29 mouse cellular contexts compared by ENCODE assay signal in the genomic region with DNA sequence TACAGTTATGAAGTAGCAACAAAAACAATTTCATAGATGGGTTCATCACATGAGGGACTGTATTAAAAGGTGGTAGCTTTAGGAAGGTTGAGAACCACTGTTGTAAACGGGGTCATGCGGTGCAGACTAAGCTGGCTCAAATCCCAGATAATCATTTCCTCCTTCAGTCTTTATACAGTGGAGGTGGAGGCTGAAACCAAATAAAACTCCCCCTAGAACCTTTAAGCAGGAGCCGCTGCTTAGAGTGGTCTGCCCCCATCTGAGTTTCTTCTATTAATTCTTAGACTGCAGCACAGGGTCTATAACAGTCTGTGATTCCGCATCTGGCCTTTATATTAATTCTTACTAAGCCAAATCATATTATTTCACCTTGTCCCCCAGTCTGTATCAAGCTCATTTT.
DNase-seq lines count a peak whose midpoint lies in the region; ATAC-seq and TF ChIP-seq lines count a peak whose summit lies in the region.
"Had no signal": no experiment of that assay in that cellular context is flagged by ENCODE, and none has a peak within 500 bp of the region (broad histone marks: within the 10 kb centered on the region; RNA-seq: fewer than 3 reads in every experiment).

No protein-coding gene starts in this region.

- no peak for ATAC-seq in kidney, postnatal 0 days (replicated peaks; ENCODE audit: low FRiP score, low read depth)
- ATAC-seq in lung, embryonic 14.5 days (ENCODE audit: insufficient read depth): no peak
- ATAC-seq in lung, postnatal 0 days: no peak
- ATAC-seq in limb, embryonic 13.5 days (ENCODE audit: low FRiP score, low read depth): peak; percentile 81; the same call in 1 of the 2 replicates
- ATAC-seq in limb, embryonic 15.5 days (ENCODE audit: insufficient number of reproducible peaks, low FRiP score, low TSS enrichment, low read depth): peak; percentile 61; the same call in 1 of the 2 replicates
- ATAC-seq: activated CD4-positive, CD25-positive, alpha-beta regulatory T cell, adult 4 months; CD4-positive, CD25-positive, alpha-beta regulatory T cell, adult 4 months; forebrain, embryonic 14.5 days; Patski had no signal

- H3K27ac ChIP-seq in kidney, postnatal 0 days: no peak overlapping the region
- no peak overlapping the region for H3K27ac ChIP-seq in lung, embryonic 14.5 days (ENCODE audit: low read depth)
- H3K27ac ChIP-seq in lung, postnatal 0 days (ENCODE audit: low read length): no peak overlapping the region
- H3K27ac ChIP-seq in limb, embryonic 13.5 days: no peak overlapping the region
- no peak overlapping the region for H3K27ac ChIP-seq in limb, embryonic 15.5 days
- H3K27ac ChIP-seq: embryonic facial prominence, embryonic 13.5 days; embryonic facial prominence, embryonic 15.5 days; forebrain, embryonic 10.5 days; forebrain, embryonic 12.5 days had no signal

- no peaks in the 10 kb centered on the region for H3K27me3 ChIP-seq in kidney, postnatal 0 days (ENCODE audit: insufficient read depth, low read length)
- H3K27me3 ChIP-seq in lung, embryonic 14.5 days (ENCODE audit: insufficient read depth, low read length): no peaks in the 10 kb centered on the region
- no peaks in the 10 kb centered on the region for H3K27me3 ChIP-seq in lung, postnatal 0 days (replicated peaks; ENCODE audit: insufficient read depth, low read length)
- no peaks in the 10 kb centered on the region for H3K27me3 ChIP-seq in limb, embryonic 13.5 days
- H3K27me3 ChIP-seq in limb, embryonic 15.5 days: no peaks in the 10 kb centered on the region
- H3K27me3 ChIP-seq: CH12.LX; embryonic facial prominence, embryonic 13.5 days; embryonic facial prominence, embryonic 15.5 days; forebrain, embryonic 12.5 days; Patski had no signal

- H3K9ac ChIP-seq in kidney, postnatal 0 days (ENCODE audit: low read depth, low read length): no peak overlapping the region
- H3K9ac ChIP-seq in lung, embryonic 14.5 days: no peak overlapping the region
- H3K9ac ChIP-seq in lung, postnatal 0 days (replicated peaks; ENCODE audit: low read depth): no peak overlapping the region
- no peak overlapping the region for H3K9ac ChIP-seq in limb, embryonic 13.5 days
- H3K9ac ChIP-seq in limb, embryonic 15.5 days: no peak overlapping the region
- H3K9ac ChIP-seq: embryonic facial prominence, embryonic 13.5 days; embryonic facial prominence, embryonic 15.5 days; forebrain, embryonic 12.5 days had no signal

- WGBS in kidney, postnatal 0 days: 50% methylated on average over 4 of the region's 4 CpGs
- WGBS in lung, embryonic 14.5 days: 55% methylated on average over 4 of the region's 4 CpGs
- 51% methylated on average over 4 of the region's 4 CpGs for WGBS in lung, postnatal 0 days
- WGBS in limb, embryonic 13.5 days: 21% methylated on average over 4 of the region's 4 CpGs
- WGBS in limb, embryonic 15.5 days: 30% methylated on average over 4 of the region's 4 CpGs

- DNase-seq in kidney, postnatal 0 days (ENCODE audit: low spot score): peak; percentile 33
- no peak for DNase-seq in kidney, postnatal 14 days
- DNase-seq in lung, embryonic 14.5 days: peak; percentile 19
- DNase-seq in lung, postnatal 0 days (ENCODE audit: low spot score): no peak
- no peak for DNase-seq in gastrocnemius, postnatal 4 days (ENCODE audit: low spot score in 2 of 2)
- DNase-seq: adrenal gland, adult 2 months; adrenal gland, postnatal 10 days; adrenal gland, postnatal 25 days; B cell, adult 2 months; cerebellum, adult 11 months; cerebellum, adult 18-20 months; cerebellum, adult 8-10 months; cerebellum, adult 9-11 months; cerebellum, postnatal 14 days; cerebellum, postnatal 36 days; embryo, embryonic 11 days had no signal

- no peaks in the 10 kb centered on the region for H3K36me3 ChIP-seq in kidney, postnatal 0 days (ENCODE audit: insufficient read depth, low read length)
- H3K36me3 ChIP-seq in lung, embryonic 14.5 days (ENCODE audit: insufficient read depth): no peaks in the 10 kb centered on the region
- H3K36me3 ChIP-seq in lung, postnatal 0 days (ENCODE audit: insufficient read depth, low read length): no peaks in the 10 kb centered on the region
- H3K36me3 ChIP-seq in limb, embryonic 13.5 days: no peaks in the 10 kb centered on the region
- no peaks in the 10 kb centered on the region for H3K36me3 ChIP-seq in limb, embryonic 15.5 days
- H3K36me3 ChIP-seq: embryonic facial prominence, embryonic 13.5 days; embryonic facial prominence, embryonic 15.5 days; forebrain, embryonic 10.5 days; forebrain, embryonic 12.5 days; G1E had no signal

- H3K4me3 ChIP-seq in kidney, postnatal 0 days (replicated peaks; ENCODE audit: low read depth, low read length): no peak overlapping the region
- no peak overlapping the region for H3K4me3 ChIP-seq in lung, embryonic 14.5 days (ENCODE audit: low read depth, low read length)
- no peak overlapping the region for H3K4me3 ChIP-seq in lung, postnatal 0 days (ENCODE audit: low read depth, low read length)
- no peak overlapping the region for H3K4me3 ChIP-seq in limb, embryonic 13.5 days
- H3K4me3 ChIP-seq in limb, embryonic 15.5 days: no peak overlapping the region
- H3K4me3 ChIP-seq: embryonic facial prominence, embryonic 13.5 days; embryonic facial prominence, embryonic 15.5 days; erythroblast, embryonic 14.5 days; forebrain, embryonic 10.5 days; forebrain, embryonic 12.5 days had no signal

- TF ChIP-seq CTCF in kidney, postnatal 0 days (IDR thresholded peaks at IDR 0.05; ENCODE audit: low read depth): no peak
- TF ChIP-seq CTCF in lung, embryonic 14.5 days (IDR thresholded peaks at IDR 0.05; ENCODE audit: low read depth): no peak
- no peak for TF ChIP-seq CTCF in lung, postnatal 0 days (IDR thresholded peaks at IDR 0.05)

- H3K4me2 ChIP-seq in kidney, postnatal 0 days (ENCODE audit: low read length): no peak overlapping the region
- no peak overlapping the region for H3K4me2 ChIP-seq in lung, embryonic 14.5 days
- no peak overlapping the region for H3K4me2 ChIP-seq in lung, postnatal 0 days (replicated peaks; ENCODE audit: low read depth, low read length)
- no peak overlapping the region for H3K4me2 ChIP-seq in limb, embryonic 13.5 days (replicated peaks)
- H3K4me2 ChIP-seq in limb, embryonic 15.5 days: no peak overlapping the region
- H3K4me2 ChIP-seq: embryonic facial prominence, embryonic 13.5 days; embryonic facial prominence, embryonic 15.5 days; forebrain, embryonic 12.5 days had no signal

- peaks cover 6% of the 10 kb centered on the region; the same call in 1 of the 2 replicates for H3K4me1 ChIP-seq in kidney, postnatal 0 days (replicated peaks; ENCODE audit: insufficient read depth, low read length)
- peaks cover 11% of the 10 kb centered on the region for H3K4me1 ChIP-seq in lung, embryonic 14.5 days (ENCODE audit: insufficient read depth)
- no peaks in the 10 kb centered on the region for H3K4me1 ChIP-seq in lung, postnatal 0 days (ENCODE audit: insufficient read depth, low read depth, low read length)
- peaks cover 36% of the 10 kb centered on the region for H3K4me1 ChIP-seq in limb, embryonic 13.5 days
- H3K4me1 ChIP-seq in limb, embryonic 15.5 days: peaks cover 7% of the 10 kb centered on the region

- no peaks in the 10 kb centered on the region for H3K9me3 ChIP-seq in kidney, postnatal 0 days (replicated peaks; ENCODE audit: low read length)
- no peaks in the 10 kb centered on the region for H3K9me3 ChIP-seq in lung, embryonic 14.5 days (ENCODE audit: low read depth, low read length)
- no peaks in the 10 kb centered on the region for H3K9me3 ChIP-seq in lung, postnatal 0 days (ENCODE audit: low read length)
- H3K9me3 ChIP-seq in limb, embryonic 13.5 days: no peaks in the 10 kb centered on the region
- no peaks in the 10 kb centered on the region for H3K9me3 ChIP-seq in limb, embryonic 15.5 days
- H3K9me3 ChIP-seq: embryonic facial prominence, embryonic 13.5 days; embryonic facial prominence, embryonic 15.5 days; forebrain, embryonic 10.5 days; forebrain, embryonic 12.5 days; G1E had no signal

- no peak for TF ChIP-seq EP300 in lung, postnatal 0 days (IDR thresholded peaks at IDR 0.05)

Comparison
In these comparisons a context has a peak if more than half of its experiments do, and no peak if none do; other contexts are left out.
1. DNase-seq: peak in kidney, postnatal 0 days (single experiment) and lung, embryonic 14.5 days (single experiment); none in kidney, postnatal 14 days (single experiment), lung, postnatal 0 days (single experiment) and gastrocnemius, postnatal 4 days (0 of 2).
2. ATAC-seq: peak in limb, embryonic 13.5 days (single experiment) and limb, embryonic 15.5 days (single experiment); none in kidney, postnatal 0 days (single experiment), lung, embryonic 14.5 days (single experiment) and lung, postnatal 0 days (single experiment).